Mouse (Mus musculus) forebrain, embryonic 14.5 days (tissue): ENCODE data around the gene Rnf214. TPM values are rescaled to one million over a fixed set of nuclear protein-coding genes. Genes with fewer than 3 reads are reported as not detected.
A peak's percentile ranks its signal among the peaks of the same experiment; 100 is the strongest.
"Not testable (repeated sequence)": the region's sequence is repeated elsewhere in the genome, so short reads cannot be mapped to it uniquely, and the experiment has no call there.

Experiments used
- ATAC-seq: fragments of 200-750 bp; cut with Nextera tagmentation; 2 replicates; pipeline ENCODE4 v1.8.0; 2017; ENCODE audit warnings: mild to moderate bottlenecking, moderate library complexity
- DNase-seq: peaks from one replicate; pipeline ENCODE4 v3.0.0-alpha.2; 2015; ENCODE audit warnings: low spot score
- H3K27ac ChIP-seq: fragments of 300-500 bp; sonication (generic); 2 replicates; pipeline ENCODE4 v1.5.1; 2014; ENCODE audit warnings: low read depth, mild to moderate bottlenecking, control low read depth, low read length, moderate library complexity
- H3K27me3 ChIP-seq: fragments of 300-500 bp; sonication (generic); replicated peaks from 2 replicates; pipeline ENCODE4 v1.6.1; 2014; ENCODE audit warnings: low read length, control low read depth, mixed read lengths; ENCODE audit not compliant: control insufficient read depth, insufficient read depth
- H3K36me3 ChIP-seq: fragments of 300-500 bp; sonication (generic); 2 replicates; pipeline ENCODE4 v1.6.1; 2014; ENCODE audit warnings: low read length, control low read depth; ENCODE audit not compliant: control insufficient read depth, insufficient read depth
- H3K4me1 ChIP-seq: fragments of 300-500 bp; sonication (generic); 2 replicates; pipeline ENCODE4 v1.6.1; 2014; ENCODE audit warnings: antibody characterized with exemption, low read length, control low read depth; ENCODE audit not compliant: control insufficient read depth, insufficient read depth
- H3K4me2 ChIP-seq: fragments of 300-500 bp; sonication (generic); 2 replicates; pipeline ENCODE4 v1.6.1; 2014; ENCODE audit warnings: mild to moderate bottlenecking, control low read depth, low read length
- H3K4me3 ChIP-seq: fragments of 300-500 bp; sonication (generic); 2 replicates; pipeline ENCODE4 v1.5.1; 2014; ENCODE audit warnings: low read depth, low read length, control low read depth
- H3K9ac ChIP-seq: fragments of 300-500 bp; sonication (generic); 2 replicates; pipeline ENCODE4 v1.6.1; 2014; ENCODE audit warnings: mild to moderate bottlenecking, low read length, control low read depth, moderate library complexity
- H3K9me3 ChIP-seq: fragments of 300-500 bp; sonication (generic); replicated peaks from 2 replicates; pipeline ENCODE4 v1.6.1; 2016; ENCODE audit warnings: low read length, control low read depth, mixed read lengths; ENCODE audit not compliant: control insufficient read depth
- WGBS: fragments of 180-500 bp; shearing (Covaris S2); extraction: QIAGEN DNeasy Blood & Tissue Kit; methylation state at CpG from one replicate; pipeline ENCODE4 v1.1.7; 2014; 5-methylcytosine and 5-hydroxymethylcytosine counted together
- polyA plus RNA-seq: library from polyadenylated mRNA; unstranded; fragments of >200 nt; fragmentation: Nextera tagmentation; extraction: Ambion mirVana; gene quantifications from 2 replicates; pipeline ENCODE4 v1.2.1, GENCODE M21; 2014

Gene Rnf214
- polyA plus RNA-seq, 1 experiment from 2014 or later, result 70.2 TPM

DNA sequence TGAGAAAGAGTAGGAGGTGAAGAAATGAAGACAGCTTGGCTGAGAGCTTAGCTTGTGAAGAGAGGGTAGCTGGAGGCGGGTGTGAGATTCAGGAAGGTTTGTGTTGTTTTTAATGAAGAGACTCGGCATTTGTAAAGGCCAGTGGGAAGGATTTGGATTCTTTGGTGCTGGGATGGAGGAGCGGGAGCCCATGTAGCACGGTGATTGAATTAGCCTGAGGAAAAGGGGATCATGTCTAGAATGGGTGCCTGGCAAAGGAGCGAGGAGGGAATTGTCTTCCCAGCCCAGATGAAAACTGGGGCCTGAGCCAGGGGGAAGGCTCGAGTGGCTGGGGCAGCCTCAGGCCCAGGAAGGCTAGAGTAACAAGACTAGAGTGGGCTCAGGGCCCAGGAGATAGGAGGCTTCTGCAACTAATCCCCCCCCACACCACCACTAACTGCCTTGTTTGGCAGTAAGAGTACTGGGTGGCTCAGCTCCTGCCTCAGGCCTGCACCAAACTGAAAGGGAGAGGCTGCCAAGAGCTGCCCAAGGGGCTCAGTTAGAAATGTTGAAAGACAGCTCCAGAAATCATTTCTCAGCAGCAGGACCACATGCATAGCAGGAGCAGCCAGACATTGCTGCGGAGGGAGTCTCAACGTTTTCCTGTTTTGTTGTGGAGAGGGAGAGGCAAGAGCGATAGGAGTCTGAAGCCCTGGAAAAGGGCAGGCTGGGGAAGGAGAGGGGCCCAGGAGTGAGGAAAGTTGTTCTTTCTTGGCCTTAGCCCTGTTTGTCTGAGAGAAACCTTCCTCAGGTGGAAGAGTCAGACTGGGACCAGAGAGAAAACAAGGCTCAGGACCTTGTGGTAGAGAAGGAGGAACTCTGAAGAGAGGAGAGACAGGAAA, 56.9 kb downstream of the Rnf214 start:
- H3K9ac ChIP-seq, result no peak overlapping the region
- no peaks in the 10 kb centered on the region for H3K27me3 ChIP-seq
- H3K27ac ChIP-seq, result no peak overlapping the region
- DNase-seq, result peak; percentile 53
- no peak overlapping the region for H3K4me3 ChIP-seq
- no peak overlapping the region for H3K4me2 ChIP-seq
- peak; percentile 34; the same call in 1 of the 2 replicates for ATAC-seq
- peaks cover 14% of the 10 kb centered on the region for H3K36me3 ChIP-seq
- no peaks in the 10 kb centered on the region for H3K4me1 ChIP-seq
- WGBS, result 63% methylated on average over 9 of the region's 9 CpGs
- no peaks in the 10 kb centered on the region for H3K9me3 ChIP-seq

DNA sequence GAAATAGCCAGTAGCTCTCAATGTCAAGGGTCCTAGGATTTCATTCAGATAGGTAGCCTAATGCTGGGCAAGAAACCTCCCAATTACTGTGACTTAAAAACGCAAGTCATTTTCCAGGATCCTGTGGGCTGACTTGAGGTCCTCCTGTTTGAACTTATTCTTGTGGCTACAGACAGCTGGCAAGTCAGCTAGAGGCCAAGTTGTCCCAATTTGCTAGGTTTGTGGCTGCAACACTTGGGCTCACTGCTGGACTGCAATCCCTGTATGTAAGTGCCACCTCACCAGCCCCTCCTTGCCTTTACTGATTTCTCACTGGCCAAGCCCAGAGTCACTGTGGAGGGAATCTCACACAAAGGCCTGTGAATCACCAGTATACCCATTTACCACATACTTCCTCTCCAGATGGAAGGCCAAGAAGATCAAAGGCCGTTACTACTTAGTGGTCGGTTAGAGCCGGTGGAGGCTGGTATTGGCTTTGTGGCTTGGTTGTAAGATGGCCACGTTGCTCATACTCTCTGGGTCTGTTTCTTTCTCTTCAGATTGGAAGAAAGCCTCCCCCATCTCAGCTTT, 59.7 kb downstream of the Rnf214 start:
- Histone ChIP-seq H3K36me3 (no peaks in the 10 kb centered on the region), H3K9me3 (no peaks in the 10 kb centered on the region), H3K4me2 (no peak overlapping the region), H3K4me1 (no peaks in the 10 kb centered on the region), H3K27me3 (no peaks in the 10 kb centered on the region), H3K4me3 (no peak overlapping the region), H3K27ac (no peak overlapping the region), H3K9ac (no peak overlapping the region)
- 86% methylated on average over 5 of the region's 5 CpGs for WGBS
- ATAC-seq (no peak), DNase-seq (no peak)

DNA sequence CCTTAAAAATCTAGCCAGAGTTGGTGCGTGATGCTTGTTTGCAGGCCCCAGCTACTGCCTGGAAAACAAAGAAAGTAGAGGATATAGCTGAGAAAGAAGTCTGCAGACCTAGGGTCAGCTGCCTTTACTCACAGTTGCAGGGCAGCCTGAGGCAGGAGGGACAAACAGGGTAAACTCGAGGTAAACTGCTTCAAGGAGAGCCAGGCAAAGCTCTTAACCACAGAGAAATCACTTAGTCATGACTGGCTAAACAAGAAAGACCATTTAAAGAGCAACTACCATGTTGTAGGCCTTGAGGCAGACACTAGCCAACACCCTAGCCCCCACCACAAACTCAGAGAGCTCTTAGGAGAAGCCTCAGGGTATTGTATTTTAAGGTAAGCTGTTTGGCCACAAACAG, 60.5 kb downstream of the Rnf214 start:
- H3K36me3 ChIP-seq, H3K9ac ChIP-seq, H3K4me2 ChIP-seq, H3K4me3 ChIP-seq, H3K27ac ChIP-seq, H3K9me3 ChIP-seq, H3K27me3 ChIP-seq, DNase-seq, ATAC-seq, H3K4me1 ChIP-seq: not testable (repeated sequence)
- WGBS, result 73% methylated on average over 2 of the region's 2 CpGs

DNA sequence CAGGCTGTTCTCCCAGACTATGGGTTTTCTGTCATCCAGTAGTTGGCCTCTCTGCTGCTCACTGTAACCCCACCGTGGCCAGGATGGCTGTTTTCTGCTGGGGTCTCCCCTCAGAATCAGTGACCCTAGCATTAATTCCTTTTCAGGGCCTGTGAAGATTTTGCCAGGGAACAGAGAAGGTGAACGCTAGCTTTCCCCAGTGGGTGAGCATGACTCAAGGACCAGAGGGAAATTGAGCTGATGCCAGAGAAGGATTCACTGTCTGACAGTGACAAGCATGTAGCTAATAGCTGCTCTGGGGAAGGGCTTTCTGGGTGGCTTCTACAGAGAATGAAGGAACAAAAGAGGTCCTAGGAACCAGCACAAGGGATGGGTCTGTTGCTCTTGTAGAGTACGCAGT, 61.2 kb downstream of the Rnf214 start:
- Histone ChIP-seq H3K4me3 (no peak overlapping the region), H3K4me1 (peaks cover 6% of the 10 kb centered on the region), H3K9me3 (no peaks in the 10 kb centered on the region), H3K27ac (no peak overlapping the region), H3K4me2 (no peak overlapping the region), H3K9ac (no peak overlapping the region), H3K36me3 (no peaks in the 10 kb centered on the region), H3K27me3 (no peaks in the 10 kb centered on the region)
- WGBS, result 89% methylated on average over 3 of the region's 3 CpGs
- DNase-seq (no peak), ATAC-seq (no peak)

DNA sequence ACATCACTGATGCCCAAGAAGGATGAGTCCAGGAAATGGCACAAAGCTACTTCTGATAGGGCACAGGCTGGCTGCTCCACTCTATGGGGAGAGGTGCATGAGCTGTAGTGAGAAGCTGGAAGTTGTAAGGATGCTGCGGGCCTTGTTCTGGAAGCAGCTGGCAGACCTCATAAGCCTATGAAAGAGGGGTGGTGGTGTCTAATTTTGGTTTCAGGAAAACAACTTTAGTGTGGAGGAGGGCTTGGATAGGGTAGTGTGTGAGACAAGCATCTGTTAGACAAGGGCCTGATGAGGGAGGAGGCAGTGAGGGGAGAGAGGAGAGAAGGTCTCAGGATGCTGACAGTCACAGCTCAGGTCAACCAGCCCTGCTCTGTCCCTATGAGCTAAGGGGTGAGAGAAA, 62.9 kb downstream of the Rnf214 start:
- H3K27me3 ChIP-seq, result no peaks in the 10 kb centered on the region
- no peak for DNase-seq
- H3K4me1 ChIP-seq, result peaks cover 20% of the 10 kb centered on the region
- H3K36me3 ChIP-seq, result no peaks in the 10 kb centered on the region
- 93% methylated on average over 1 of the region's 1 CpGs for WGBS
- H3K4me3 ChIP-seq, result no peak overlapping the region
- no peaks in the 10 kb centered on the region for H3K9me3 ChIP-seq
- ATAC-seq, result no peak
- H3K4me2 ChIP-seq, result no peak overlapping the region
- no peak overlapping the region for H3K9ac ChIP-seq
- H3K27ac ChIP-seq, result no peak overlapping the region

DNA sequence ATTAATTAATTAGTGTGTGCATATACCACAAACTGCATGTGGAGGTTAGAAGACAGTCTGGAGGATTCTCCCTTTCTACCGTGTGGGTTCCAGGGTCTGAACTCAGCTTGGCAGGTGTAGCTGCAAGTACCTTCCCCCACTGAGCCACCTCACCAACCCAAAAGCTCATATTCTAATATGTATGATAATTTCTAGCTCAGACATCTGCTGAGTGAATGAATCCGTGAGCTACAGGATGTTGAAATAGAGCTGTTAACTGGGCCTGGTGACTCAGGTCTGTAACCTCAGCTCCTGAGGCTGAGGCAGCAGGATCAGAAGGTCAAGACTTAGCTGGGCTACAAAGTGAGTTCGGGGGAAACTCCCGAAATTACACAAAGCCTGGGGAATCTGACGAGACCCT, 63.7 kb downstream of the Rnf214 start:
- no peak overlapping the region for H3K4me3 ChIP-seq
- H3K4me2 ChIP-seq, result no peak overlapping the region
- no peaks in the 10 kb centered on the region for H3K9me3 ChIP-seq
- ATAC-seq (no peak), DNase-seq (no peak)
- no peaks in the 10 kb centered on the region for H3K27me3 ChIP-seq
- H3K4me1 ChIP-seq, result peaks cover 20% of the 10 kb centered on the region
- no peaks in the 10 kb centered on the region for H3K36me3 ChIP-seq
- no peak overlapping the region; the same call in 1 of the 2 replicates for H3K27ac ChIP-seq
- H3K9ac ChIP-seq, result no peak overlapping the region
- 85% methylated on average over 5 of the region's 5 CpGs for WGBS

DNA sequence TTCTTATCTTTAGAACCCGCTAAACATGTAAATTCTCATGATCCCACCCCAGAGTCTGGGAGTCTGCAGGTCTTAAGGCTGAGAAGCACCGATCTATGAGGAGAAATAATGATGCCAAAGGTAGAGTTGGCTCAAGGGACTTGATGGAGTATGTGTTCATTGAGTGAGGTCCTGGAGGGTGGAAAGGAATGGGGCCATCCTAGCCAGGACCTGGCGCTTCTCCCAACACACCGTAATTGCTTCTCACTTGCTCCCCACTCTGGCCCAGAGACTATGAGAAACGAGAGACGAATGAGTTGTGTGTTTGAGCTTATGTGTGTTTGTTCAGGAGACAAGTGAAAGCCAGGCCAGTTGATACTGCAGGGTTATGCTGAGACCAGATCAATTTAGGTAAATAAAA, 65.3 kb downstream of the Rnf214 start:
- no peaks in the 10 kb centered on the region for H3K27me3 ChIP-seq
- WGBS, result 89% methylated on average over 6 of the region's 6 CpGs
- no peak overlapping the region for H3K4me3 ChIP-seq
- no peaks in the 10 kb centered on the region for H3K36me3 ChIP-seq
- peaks cover 20% of the 10 kb centered on the region for H3K4me1 ChIP-seq
- no peak overlapping the region for H3K9ac ChIP-seq
- no peak for DNase-seq
- no peaks in the 10 kb centered on the region for H3K9me3 ChIP-seq
- no peak for ATAC-seq
- H3K27ac ChIP-seq, result no peak overlapping the region
- peak overlapping the region; percentile 97; the same call in 1 of the 2 replicates for H3K4me2 ChIP-seq

DNA sequence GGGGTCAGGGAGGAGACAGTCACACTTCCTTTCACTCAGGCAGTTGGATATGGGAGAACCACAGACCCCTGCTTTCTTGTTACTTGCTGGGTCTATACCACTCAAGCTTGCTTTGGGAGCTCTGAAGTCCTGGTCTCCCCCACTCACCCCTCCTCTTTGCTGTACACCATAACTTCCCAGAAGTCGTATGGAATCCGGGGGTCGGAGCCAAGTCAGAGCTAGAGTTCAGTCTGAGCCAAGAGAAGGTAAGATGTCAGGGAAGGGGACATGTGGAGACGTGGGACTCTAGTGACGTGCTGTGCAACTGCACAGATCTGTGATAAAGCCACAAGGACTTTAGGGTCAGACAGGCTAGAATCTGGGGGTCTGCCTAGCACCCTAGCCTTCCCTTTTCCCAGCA, 66.4 kb downstream of the Rnf214 start:
- peak overlapping the region; percentile 90 for H3K9ac ChIP-seq
- peaks cover 20% of the 10 kb centered on the region for H3K4me1 ChIP-seq
- no peak for DNase-seq
- no peak for ATAC-seq
- no peaks in the 10 kb centered on the region for H3K27me3 ChIP-seq
- H3K27ac ChIP-seq, result no peak overlapping the region
- no peaks in the 10 kb centered on the region for H3K36me3 ChIP-seq
- peak overlapping the region; percentile 97 for H3K4me2 ChIP-seq
- peak overlapping the region; percentile 83; the same call in 1 of the 2 replicates for H3K4me3 ChIP-seq
- H3K9me3 ChIP-seq, result no peaks in the 10 kb centered on the region
- WGBS, result 77% methylated on average over 5 of the region's 5 CpGs

DNA sequence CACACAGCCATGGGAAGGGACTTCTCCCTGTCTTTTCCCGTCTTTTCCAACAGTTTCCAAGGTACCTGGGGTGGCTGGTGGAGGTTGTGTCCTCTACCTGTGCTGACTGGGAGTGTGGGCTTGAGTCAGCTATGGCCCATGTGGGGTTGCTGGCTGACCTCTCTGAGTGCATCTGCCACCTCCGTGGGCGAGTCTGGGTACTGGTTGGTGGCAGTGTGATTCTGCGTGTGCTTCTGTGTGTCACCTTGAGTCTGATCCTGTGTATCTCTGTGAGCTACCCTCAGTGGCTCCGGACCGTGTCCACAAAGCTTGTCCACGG, 66.8 kb downstream of the Rnf214 start:
- peak overlapping the region; percentile 90 for H3K9ac ChIP-seq
- DNase-seq (no peak), ATAC-seq (no peak)
- peak overlapping the region; percentile 97 for H3K4me2 ChIP-seq
- H3K4me1 ChIP-seq, result peaks cover 20% of the 10 kb centered on the region
- H3K36me3 ChIP-seq, result no peaks in the 10 kb centered on the region
- no peaks in the 10 kb centered on the region for H3K9me3 ChIP-seq
- H3K27ac ChIP-seq, result no peak overlapping the region
- 75% methylated on average over 7 of the region's 7 CpGs for WGBS
- H3K27me3 ChIP-seq, result no peaks in the 10 kb centered on the region
- peak overlapping the region; percentile 83 for H3K4me3 ChIP-seq
